Mouse (Mus musculus) hindbrain, postnatal 0 days (tissue): Measurements from ENCODE around the gene Gm20388. TPM values are rescaled to one million over a fixed set of nuclear protein-coding genes. Genes with fewer than 3 reads are reported as not detected.

Experiments
- ATAC-seq: fragments of 200-750 bp; cut with Nextera tagmentation; 2 replicates; pipeline ENCODE4 v1.8.0; 2017; ENCODE audit warnings: mild to moderate bottlenecking, moderate TSS enrichment, moderate library complexity
- DNase-seq: peaks from one replicate; pipeline ENCODE4 v3.0.0-alpha.2; 2015; ENCODE audit warnings: low spot score
- H3K27ac ChIP-seq: fragments of 300-500 bp; sonication (generic); 2 replicates; pipeline ENCODE4 v1.5.1; 2014; ENCODE audit warnings: mild to moderate bottlenecking
- H3K27me3 ChIP-seq: fragments of 300-500 bp; sonication (generic); 2 replicates; pipeline ENCODE4 v1.6.1; 2014; ENCODE audit warnings: low read length, mixed read lengths; ENCODE audit not compliant: insufficient read depth
- H3K36me3 ChIP-seq: fragments of 300-500 bp; sonication (generic); 2 replicates; pipeline ENCODE4 v1.6.1; 2014; ENCODE audit warnings: low read length, mixed read lengths; ENCODE audit not compliant: insufficient read depth
- H3K4me1 ChIP-seq: fragments of 300-500 bp; sonication (generic); 2 replicates; pipeline ENCODE4 v1.6.1; 2014; ENCODE audit warnings: antibody characterized with exemption, low read length, mixed read lengths; ENCODE audit not compliant: insufficient read depth
- H3K4me2 ChIP-seq: fragments of 300-500 bp; sonication (generic); 2 replicates; pipeline ENCODE4 v1.6.1; 2014; ENCODE audit warnings: low read depth, mild to moderate bottlenecking, low read length, moderate library complexity, mixed read lengths
- H3K4me3 ChIP-seq: fragments of 300-500 bp; sonication (generic); 2 replicates; pipeline ENCODE4 v1.5.1; 2014; ENCODE audit warnings: low read length
- H3K9ac ChIP-seq: fragments of 300-500 bp; sonication (generic); replicated peaks from 2 replicates; pipeline ENCODE4 v1.6.1; 2014; ENCODE audit warnings: mild to moderate bottlenecking, low read length, moderate library complexity, mixed read lengths
- H3K9me3 ChIP-seq: fragments of 300-500 bp; sonication (generic); 2 replicates; pipeline ENCODE4 v1.6.1; 2016; ENCODE audit warnings: low read length, mixed read lengths
- CTCF ChIP-seq: IDR thresholded peaks from 2 replicates; pipeline ENCODE4 v1.5.1; 2016; ENCODE audit warnings: antibody characterized with exemption, control low read depth, low read depth
- WGBS: fragments of 180-500 bp; shearing (Covaris S2); extraction: QIAGEN DNeasy Blood & Tissue Kit; methylation state at CpG from one replicate; pipeline ENCODE4 v1.1.7; 2014; 5-methylcytosine and 5-hydroxymethylcytosine counted together
- polyA plus RNA-seq: library from polyadenylated mRNA; unstranded; fragments of >200 nt; fragmentation: Nextera tagmentation; extraction: Ambion mirVana; gene quantifications from 2 replicates; pipeline ENCODE4 v1.2.1, GENCODE M21; 2015
- total RNA-seq: library from RNA; depleted of rRNA; stranded (reverse); fragments of >200 nt; gene quantifications from 2 replicates; pipeline ENCODE4 v1.2.3, GENCODE M21; 2014

The Gm20388 gene
- total and polyA plus RNA-seq, 2 experiments from 2014 or later = 71.3 TPM; not detected in 1

GRCm38 (mm10) chr8:121071454-121071853 is 1160.8 kb downstream of the Gm20388 start:
- ATAC-seq = no peak
- Histone ChIP-seq H3K27ac (no peak overlapping the region), H3K9me3 (no peaks in the 10 kb centered on the region), H3K27me3 (peaks cover 66% of the 10 kb centered on the region), H3K4me2 (no peak overlapping the region), H3K4me3 (no peak overlapping the region), H3K9ac (no peak overlapping the region), H3K36me3 (no peaks in the 10 kb centered on the region), H3K4me1 (no peaks in the 10 kb centered on the region)
- WGBS = 3% methylated on average over 12 of the region's 12 CpGs
- DNase-seq = peak; percentile 47
- TF ChIP-seq CTCF = peak; percentile 74

GRCm38 (mm10) chr8:121072406-121073130 is 1161.9 kb downstream of the Gm20388 start:
- no peaks in the 10 kb centered on the region for H3K4me1 ChIP-seq
- peaks cover 77% of the 10 kb centered on the region for H3K27me3 ChIP-seq
- 13% methylated on average over 11 of the region's 11 CpGs for WGBS
- H3K4me3 ChIP-seq = no peak overlapping the region
- H3K27ac ChIP-seq = no peak overlapping the region
- DNase-seq = no peak
- no peak for ATAC-seq
- TF ChIP-seq CTCF = no peak
- H3K4me2 ChIP-seq = no peak overlapping the region
- no peaks in the 10 kb centered on the region for H3K9me3 ChIP-seq
- no peaks in the 10 kb centered on the region for H3K36me3 ChIP-seq
- no peak overlapping the region for H3K9ac ChIP-seq

GRCm38 (mm10) chr8:121073174-121074107 is 1162.8 kb downstream of the Gm20388 start:
- peak overlapping the region; percentile 27 for H3K4me2 ChIP-seq
- 1% methylated on average over 48 of the region's 48 CpGs for WGBS
- no peaks in the 10 kb centered on the region for H3K36me3 ChIP-seq
- H3K9me3 ChIP-seq = no peaks in the 10 kb centered on the region
- DNase-seq (no peak), ATAC-seq (no peak)
- H3K27me3 ChIP-seq = peaks cover 84% of the 10 kb centered on the region
- 0 out of 2 replicates have a peak overlapping the region, but pooled peaks have one; percentile 13 for H3K4me3 ChIP-seq
- TF ChIP-seq CTCF = no peak
- no peak overlapping the region for H3K9ac ChIP-seq
- H3K4me1 ChIP-seq = no peaks in the 10 kb centered on the region
- H3K27ac ChIP-seq = no peak overlapping the region

GRCm38 (mm10) chr8:121074108-121074847 is 1163.6 kb downstream of the Gm20388 start:
- ATAC-seq (no peak), DNase-seq (no peak)
- Histone ChIP-seq H3K27ac (no peak overlapping the region), H3K4me2 (no peak overlapping the region), H3K36me3 (no peaks in the 10 kb centered on the region), H3K27me3 (peaks cover 88% of the 10 kb centered on the region), H3K9ac (no peak overlapping the region), H3K9me3 (no peaks in the 10 kb centered on the region), H3K4me3 (no peak overlapping the region), H3K4me1 (no peaks in the 10 kb centered on the region)
- no peak for TF ChIP-seq CTCF
- 3% methylated on average over 15 of the region's 15 CpGs for WGBS

- H3K9ac ChIP-seq = no peak overlapping the region
- ATAC-seq = no peak
- H3K4me2 ChIP-seq = no peak overlapping the region
- DNase-seq = no peak
- 5% methylated on average over 10 of the region's 10 CpGs for WGBS
- H3K36me3 ChIP-seq = no peaks in the 10 kb centered on the region
- peaks cover 90% of the 10 kb centered on the region for H3K27me3 ChIP-seq
- no peaks in the 10 kb centered on the region for H3K9me3 ChIP-seq
- no peak overlapping the region for H3K27ac ChIP-seq
- no peak overlapping the region for H3K4me3 ChIP-seq
- no peaks in the 10 kb centered on the region for H3K4me1 ChIP-seq
- TF ChIP-seq CTCF = no peak
Measured at GRCm38 (mm10) chr8:121074848-121075145, 1164.2 kb downstream of the Gm20388 start.

- Histone ChIP-seq H3K36me3 (no peaks in the 10 kb centered on the region), H3K9me3 (no peaks in the 10 kb centered on the region), H3K9ac (no peak overlapping the region), H3K27ac (no peak overlapping the region), H3K4me1 (no peaks in the 10 kb centered on the region), H3K27me3 (peaks cover 90% of the 10 kb centered on the region), H3K4me2 (no peak overlapping the region), H3K4me3 (no peak overlapping the region)
- ATAC-seq (no peak), DNase-seq (no peak)
- TF ChIP-seq CTCF = no peak
- 3% methylated on average over 13 of the region's 13 CpGs for WGBS
Measured at GRCm38 (mm10) chr8:121075936-121076335, 1165.3 kb downstream of the Gm20388 start.
